Mouse (Mus musculus) hindbrain, embryonic 10.5 days (tissue): ENCODE measurements around the gene Kcnk5. TPM values are rescaled to one million over a fixed set of nuclear protein-coding genes. Genes with fewer than 3 reads are reported as not detected.
A peak's percentile ranks its signal among the peaks of the same experiment; 100 is the strongest.

Experiments used
- DNase-seq: peaks from one replicate; pipeline ENCODE4 v3.0.0-alpha.2; 2017; ENCODE audit warnings: low spot score
- H3K27ac ChIP-seq: fragments of 300-500 bp; sonication (generic); 2 replicates; pipeline ENCODE4 v1.5.1; 2016; ENCODE audit warnings: mild to moderate bottlenecking, moderate library complexity
- H3K27me3 ChIP-seq: fragments of 300-500 bp; sonication (generic); 2 replicates; pipeline ENCODE4 v1.6.1; 2016; ENCODE audit warnings: mild to moderate bottlenecking; ENCODE audit not compliant: poor library complexity, insufficient read depth, severe bottlenecking
- H3K36me3 ChIP-seq: fragments of 300-500 bp; sonication (generic); 2 replicates; pipeline ENCODE4 v1.6.1; 2016; ENCODE audit warnings: mild to moderate bottlenecking, moderate library complexity
- H3K4me1 ChIP-seq: fragments of 300-500 bp; sonication (generic); replicated peaks from 2 replicates; pipeline ENCODE4 v1.6.1; 2016; ENCODE audit warnings: mild to moderate bottlenecking
- H3K4me3 ChIP-seq: fragments of 300-500 bp; sonication (generic); 2 replicates; pipeline ENCODE4 v1.5.1; 2016; ENCODE audit warnings: mild to moderate bottlenecking, moderate library complexity
- H3K9me3 ChIP-seq: fragments of 300-500 bp; sonication (generic); 2 replicates; pipeline ENCODE4 v1.6.1; 2016; ENCODE audit warnings: mild to moderate bottlenecking, moderate library complexity
- WGBS: fragments of 180-500 bp; shearing (Covaris S2); methylation state at CpG from one replicate; pipeline ENCODE4 v1.1.7; 2016; 5-methylcytosine and 5-hydroxymethylcytosine counted together
- polyA plus RNA-seq: library from polyadenylated mRNA; unstranded; fragments of >200 nt; fragmentation: Nextera tagmentation; extraction: Ambion mirVana; gene quantifications from 2 replicates; pipeline ENCODE4 v1.2.1, GENCODE M21; 2016

Kcnk5 gene
- polyA plus RNA-seq, 1 experiment from 2014 or later = 13.5 TPM

DNA sequence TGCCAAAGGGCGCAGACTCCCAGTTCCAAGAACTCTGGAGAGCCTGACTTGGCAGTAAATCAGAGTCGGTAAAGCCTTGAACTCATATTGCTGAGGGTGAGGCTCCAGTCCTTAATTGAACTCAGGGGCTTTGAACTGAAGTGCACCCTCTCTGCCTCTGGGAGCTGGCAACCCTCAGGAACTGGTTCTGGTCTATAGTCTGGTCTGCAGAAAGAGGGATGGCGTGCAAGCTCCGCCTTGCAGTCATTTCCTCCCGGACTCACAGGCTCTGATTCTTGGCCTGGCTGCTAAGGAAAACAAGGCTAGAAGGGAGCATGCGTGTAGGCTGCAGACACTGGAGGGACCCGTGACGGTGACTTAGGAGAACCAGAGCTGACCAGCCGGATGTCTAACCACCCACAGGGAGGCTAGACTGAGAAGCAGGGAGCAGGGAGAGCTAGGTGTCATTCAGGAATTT is 65.4 kb downstream of the Kcnk5 start:
- H3K4me3 ChIP-seq = no peak overlapping the region
- no peaks in the 10 kb centered on the region for H3K36me3 ChIP-seq
- H3K4me1 ChIP-seq = peaks cover 17% of the 10 kb centered on the region
- no peaks in the 10 kb centered on the region for H3K27me3 ChIP-seq
- H3K27ac ChIP-seq = 0 out of 2 replicates have a peak overlapping the region, but pooled peaks have one; percentile 12
- 0 out of 2 replicates have a peak, but pooled peaks cover 2% of the 10 kb centered on the region for H3K9me3 ChIP-seq
- 55% methylated on average over 9 of the region's 9 CpGs for WGBS
- DNase-seq = peak; percentile 23

DNA sequence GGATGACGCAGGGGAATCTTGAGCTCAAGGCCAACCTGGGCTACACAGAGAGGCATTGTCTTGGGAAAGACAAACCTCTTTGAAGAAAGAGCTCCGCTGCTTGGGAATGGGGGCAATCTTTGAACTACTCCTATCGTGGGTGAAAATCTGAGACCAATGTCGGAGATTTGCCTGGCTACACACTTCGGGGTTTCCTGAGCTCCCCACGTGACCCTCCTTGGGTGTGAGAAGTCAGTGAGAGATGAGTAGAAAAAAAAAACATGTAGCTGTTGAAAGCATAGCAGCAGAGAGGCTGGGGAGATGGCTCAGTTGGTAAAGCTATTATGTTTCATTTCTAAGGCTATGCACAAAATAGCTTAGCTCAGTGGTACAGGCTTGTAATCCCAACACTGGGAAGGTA is 66.7 kb downstream of the Kcnk5 start:
- Histone ChIP-seq H3K9me3 (0 out of 2 replicates have a peak, but pooled peaks cover 2% of the 10 kb centered on the region), H3K4me1 (peaks cover 17% of the 10 kb centered on the region), H3K27ac (no peak overlapping the region), H3K4me3 (no peak overlapping the region), H3K36me3 (no peaks in the 10 kb centered on the region), H3K27me3 (no peaks in the 10 kb centered on the region)
- DNase-seq = no peak
- WGBS = 76% methylated on average over 6 of the region's 6 CpGs

DNA sequence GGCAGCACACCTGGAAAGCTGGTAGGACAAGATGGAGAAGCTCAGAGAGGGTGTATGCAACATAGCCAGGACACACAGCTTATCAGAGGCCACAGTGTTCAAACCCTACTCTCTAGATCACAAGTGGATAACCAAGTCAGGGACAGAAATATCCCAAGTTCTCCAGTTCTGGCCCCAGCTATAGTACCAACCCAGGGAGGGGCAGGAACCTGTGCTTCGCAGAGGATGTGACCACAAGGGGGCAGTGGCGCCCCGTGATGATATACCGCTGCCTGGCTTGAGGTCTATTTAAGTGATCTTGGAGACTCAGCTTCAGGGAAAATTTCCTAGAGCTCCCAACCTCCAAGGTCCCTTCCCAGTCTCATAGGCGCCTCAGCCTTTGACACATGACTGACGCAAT is 67.6 kb downstream of the Kcnk5 start:
- H3K27me3 ChIP-seq = no peaks in the 10 kb centered on the region
- H3K4me3 ChIP-seq = no peak overlapping the region
- WGBS = 8% methylated on average over 6 of the region's 6 CpGs
- 0 out of 2 replicates have a peak, but pooled peaks cover 2% of the 10 kb centered on the region for H3K9me3 ChIP-seq
- DNase-seq = peak; percentile 85
- no peak overlapping the region for H3K27ac ChIP-seq
- peaks cover 17% of the 10 kb centered on the region for H3K4me1 ChIP-seq
- H3K36me3 ChIP-seq = no peaks in the 10 kb centered on the region

DNA sequence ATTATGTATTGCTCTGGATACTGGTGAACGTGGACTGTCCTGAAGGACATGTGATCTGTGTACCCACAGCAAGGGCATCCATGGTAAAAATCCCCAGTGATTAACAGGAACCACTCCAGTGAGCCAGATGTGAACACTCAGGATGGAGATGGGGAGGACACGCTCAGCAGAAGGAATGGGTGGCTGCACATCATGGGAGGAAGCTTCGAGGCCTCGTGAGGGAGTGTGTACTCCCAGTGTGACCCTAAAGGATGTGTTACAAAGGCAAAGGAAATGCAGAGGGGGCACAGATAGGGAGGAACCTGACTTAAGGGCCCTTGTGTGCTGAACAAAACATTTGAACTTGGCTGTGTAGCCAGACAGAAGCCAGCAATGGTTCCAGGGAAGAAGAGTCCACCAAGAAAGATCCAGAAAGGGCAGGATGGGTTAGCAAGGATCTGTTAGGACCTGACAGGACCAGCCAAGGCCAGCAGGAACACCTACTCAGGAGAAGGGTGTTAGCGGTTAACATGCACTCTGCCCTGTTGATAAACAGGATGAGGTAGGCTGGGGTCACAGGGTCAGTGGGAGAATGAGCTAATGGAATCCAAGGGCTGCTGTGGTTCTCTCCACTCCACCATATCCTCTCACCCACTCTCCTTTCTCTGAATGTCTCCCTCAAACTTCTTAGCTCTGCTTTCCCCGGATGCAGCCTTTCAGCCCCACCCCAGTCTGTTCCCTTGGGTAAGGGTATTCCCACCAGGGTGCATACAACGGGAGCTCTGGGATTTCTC is 68.2 kb downstream of the Kcnk5 start:
- Histone ChIP-seq H3K4me1 (peaks cover 17% of the 10 kb centered on the region), H3K4me3 (no peak overlapping the region), H3K27ac (no peak overlapping the region), H3K27me3 (no peaks in the 10 kb centered on the region), H3K9me3 (0 out of 2 replicates have a peak, but pooled peaks cover 2% of the 10 kb centered on the region), H3K36me3 (no peaks in the 10 kb centered on the region)
- DNase-seq = no peak
- WGBS = 66% methylated on average over 7 of the region's 7 CpGs

DNA sequence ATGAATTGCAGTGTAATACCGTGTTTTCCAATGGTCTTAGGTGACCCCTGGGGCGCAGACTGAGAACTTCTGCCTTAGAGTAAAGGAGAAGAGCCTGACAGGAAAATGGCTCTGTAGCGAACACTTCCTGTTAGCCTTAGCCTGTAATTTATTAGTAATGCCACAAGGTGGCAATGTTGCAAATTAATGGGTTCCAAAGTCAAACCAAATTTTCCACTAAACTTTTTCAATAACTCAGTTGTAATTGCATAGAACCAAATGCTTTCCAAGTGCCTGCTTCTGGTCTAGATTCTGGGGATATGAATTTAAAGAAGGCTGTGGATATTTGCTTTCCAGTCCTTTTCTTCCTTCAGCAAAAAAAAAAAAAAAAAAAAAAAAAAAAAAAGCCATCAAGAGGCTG is 69.4 kb downstream of the Kcnk5 start:
- no peak for DNase-seq
- Histone ChIP-seq H3K4me3 (no peak overlapping the region), H3K9me3 (0 out of 2 replicates have a peak, but pooled peaks cover 2% of the 10 kb centered on the region), H3K4me1 (peaks cover 15% of the 10 kb centered on the region), H3K36me3 (no peaks in the 10 kb centered on the region), H3K27me3 (no peaks in the 10 kb centered on the region), H3K27ac (no peak overlapping the region)
- WGBS = 77% methylated on average over 3 of the region's 3 CpGs

DNA sequence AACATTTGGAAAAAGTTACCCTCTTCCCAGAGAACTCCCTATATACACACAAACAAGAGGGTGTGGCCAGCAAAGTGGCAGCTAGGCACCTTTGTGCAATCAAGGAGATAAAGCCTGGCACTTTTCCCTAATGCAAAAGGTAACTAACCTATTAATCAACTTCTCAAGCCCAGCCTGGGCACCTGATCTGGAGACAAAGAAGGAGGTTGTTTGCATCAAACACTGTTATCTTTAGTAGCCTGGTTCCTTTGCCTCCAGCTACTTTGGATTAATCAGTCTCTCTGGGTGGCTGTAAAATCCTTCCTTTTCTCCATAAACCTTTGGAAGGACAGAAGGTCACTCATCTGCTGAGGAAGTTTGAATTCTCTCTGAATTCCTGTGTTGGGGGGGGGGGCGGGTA is 70.7 kb downstream of the Kcnk5 start:
- WGBS = 71% methylated on average over 1 of the region's 1 CpGs
- Histone ChIP-seq H3K27ac (no peak overlapping the region), H3K4me3 (no peak overlapping the region), H3K4me1 (peaks cover 5% of the 10 kb centered on the region), H3K9me3 (0 out of 2 replicates have a peak, but pooled peaks cover 2% of the 10 kb centered on the region), H3K27me3 (no peaks in the 10 kb centered on the region), H3K36me3 (no peaks in the 10 kb centered on the region)
- DNase-seq = no peak

DNA sequence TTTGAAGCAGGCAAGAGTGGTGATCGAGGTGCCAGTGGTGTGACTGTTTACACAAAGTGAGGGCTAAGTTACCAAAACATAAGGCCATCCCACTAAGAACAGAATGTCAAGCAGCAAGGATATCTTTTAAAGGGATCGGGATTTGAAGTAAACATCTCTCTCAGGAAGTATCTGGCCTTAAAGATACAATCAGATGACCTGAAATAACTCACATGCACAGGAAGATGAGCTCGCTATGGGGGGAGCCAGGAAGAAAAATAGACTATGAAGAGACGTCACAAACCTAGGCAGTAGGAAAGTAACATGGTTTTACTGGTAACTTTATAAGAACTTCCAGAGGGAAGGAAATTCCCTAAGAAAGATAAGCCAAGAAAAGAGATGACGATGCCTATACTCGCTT is 75.3 kb downstream of the Kcnk5 start:
- no peak for DNase-seq
- H3K36me3 ChIP-seq = no peaks in the 10 kb centered on the region
- H3K4me3 ChIP-seq = no peak overlapping the region
- no peaks in the 10 kb centered on the region for H3K27me3 ChIP-seq
- H3K9me3 ChIP-seq = no peaks in the 10 kb centered on the region
- H3K4me1 ChIP-seq = 0 out of 2 replicates have a peak, but pooled peaks cover 4% of the 10 kb centered on the region
- 83% methylated on average over 6 of the region's 6 CpGs for WGBS
- no peak overlapping the region for H3K27ac ChIP-seq

DNA sequence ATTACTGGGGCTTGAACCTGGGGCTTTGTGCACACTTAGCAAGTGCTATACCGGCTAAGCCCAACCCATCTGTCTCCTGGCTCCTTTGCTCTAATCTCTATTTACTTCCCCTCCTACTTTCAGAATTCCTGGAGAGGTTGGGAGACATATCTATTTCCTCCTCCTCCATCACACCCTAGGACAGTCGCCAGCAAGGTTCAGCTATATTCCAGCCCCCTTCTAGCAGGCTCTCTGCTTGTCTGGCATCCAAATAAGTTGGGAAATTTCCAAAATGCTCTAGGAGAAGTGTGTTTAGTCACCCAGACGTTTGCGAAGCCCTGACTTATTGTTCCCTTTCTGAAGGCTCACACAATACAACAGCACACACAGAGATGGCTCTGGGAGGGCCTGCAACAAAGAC is 78.4 kb downstream of the Kcnk5 start:
- Histone ChIP-seq H3K27me3 (no peaks in the 10 kb centered on the region), H3K27ac (no peak overlapping the region), H3K36me3 (no peaks in the 10 kb centered on the region), H3K4me3 (no peak overlapping the region), H3K9me3 (no peaks in the 10 kb centered on the region), H3K4me1 (0 out of 2 replicates have a peak, but pooled peaks cover 4% of the 10 kb centered on the region)
- 58% methylated on average over 4 of the region's 4 CpGs for WGBS
- no peak for DNase-seq

DNA sequence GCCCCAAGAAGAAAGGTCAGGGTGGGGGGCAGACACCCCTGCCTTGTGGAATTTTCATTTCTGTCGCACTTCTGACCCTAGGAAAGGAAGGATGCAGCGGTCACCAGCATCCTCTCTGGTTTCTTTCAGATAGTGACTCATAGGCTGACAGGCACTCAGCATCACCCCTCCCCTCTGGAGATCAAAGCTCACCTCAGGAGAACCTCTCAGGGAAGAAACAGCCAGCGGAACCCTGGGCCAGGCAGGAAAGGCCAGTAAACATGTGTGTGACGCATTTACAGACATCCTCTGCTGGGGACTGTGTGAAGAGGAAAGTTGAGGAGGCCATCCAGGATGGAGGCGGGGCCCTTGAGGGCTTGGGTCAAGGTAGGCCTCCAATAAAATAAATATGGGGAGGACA is 83.5 kb downstream of the Kcnk5 start:
- 0 out of 2 replicates have a peak, but pooled peaks cover under 1% of the 10 kb centered on the region for H3K4me1 ChIP-seq
- no peaks in the 10 kb centered on the region for H3K27me3 ChIP-seq
- no peaks in the 10 kb centered on the region for H3K36me3 ChIP-seq
- H3K27ac ChIP-seq = no peak overlapping the region
- no peaks in the 10 kb centered on the region for H3K9me3 ChIP-seq
- no peak overlapping the region for H3K4me3 ChIP-seq
- WGBS = 71% methylated on average over 5 of the region's 5 CpGs
- DNase-seq = no peak

DNA sequence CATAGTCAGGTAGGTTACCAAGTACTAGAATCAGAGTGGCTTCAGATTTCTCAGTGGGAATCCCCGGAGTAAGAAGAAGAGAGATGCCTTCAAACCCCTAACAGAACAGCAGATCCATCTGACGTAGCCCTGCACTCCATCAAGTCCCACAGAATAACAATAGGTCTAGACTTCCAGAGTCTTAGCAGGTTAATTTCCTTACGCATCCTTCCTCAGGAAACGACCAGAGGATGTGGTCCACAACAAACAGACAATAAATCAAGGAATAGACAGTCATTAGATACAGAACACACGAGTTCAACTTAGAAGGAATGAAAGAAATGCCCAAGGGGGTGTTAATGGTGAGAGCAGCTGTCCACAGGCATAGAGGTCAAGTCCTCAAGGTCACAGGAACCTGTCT is 86.7 kb downstream of the Kcnk5 start:
- 72% methylated on average over 5 of the region's 5 CpGs for WGBS
- H3K36me3 ChIP-seq = no peaks in the 10 kb centered on the region

DNA sequence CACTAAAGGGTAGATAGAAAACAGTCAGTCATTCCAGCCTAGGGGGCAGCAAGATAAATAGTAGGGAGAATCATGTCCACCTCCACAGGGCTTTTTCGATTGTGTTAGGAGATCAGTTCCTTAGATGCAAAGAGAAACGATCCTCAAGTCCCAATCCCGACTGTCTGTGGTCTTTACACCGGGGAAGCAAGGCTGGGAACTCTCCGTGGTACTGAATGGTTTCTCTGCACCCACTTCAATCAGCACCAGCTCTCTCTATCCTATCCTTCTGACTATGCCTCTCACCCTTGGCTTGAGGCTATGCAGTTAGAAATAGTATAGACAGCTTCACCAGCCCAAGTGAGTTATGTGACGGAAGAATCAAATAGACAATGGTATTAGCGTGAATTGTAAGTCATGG is 88.1 kb downstream of the Kcnk5 start:
- no peaks in the 10 kb centered on the region for H3K4me1 ChIP-seq
- H3K4me3 ChIP-seq = no peak overlapping the region
- DNase-seq = peak; percentile 38
- H3K27ac ChIP-seq = no peak overlapping the region
- H3K36me3 ChIP-seq = no peaks in the 10 kb centered on the region
- H3K27me3 ChIP-seq = no peaks in the 10 kb centered on the region
- no peaks in the 10 kb centered on the region for H3K9me3 ChIP-seq
- WGBS = 26% methylated on average over 7 of the region's 7 CpGs

More for the DNA sequence above, 86.7 kb downstream of the Kcnk5 start:
- Histone ChIP-seq H3K27ac (no peak overlapping the region), H3K27me3 (no peaks in the 10 kb centered on the region), H3K9me3 (no peaks in the 10 kb centered on the region), H3K4me3 (no peak overlapping the region), H3K4me1 (no peaks in the 10 kb centered on the region)
- no peak for DNase-seq
